Mouse (Mus musculus): ENCODE data around the gene Vsx1.
A peak's percentile ranks its signal among the peaks of the same experiment; 100 is the strongest.

The Vsx1 gene

GRCm38 (mm10) chr2:150689223-150689800, at the start of gene Vsx1:
Gene Vsx1, minus strand, starts transcription at chr2:150689360.
- DNase-seq (ENCODE audit: low spot score in 2 of 2), result no peak

GRCm38 (mm10) chr2:150737881-150738280, 48.7 kb upstream of the Vsx1 start:
- no peak for DNase-seq (ENCODE audit: low spot score in 2 of 2)

- no peak for DNase-seq (ENCODE audit: low spot score in 2 of 2)
Measured at GRCm38 (mm10) chr2:150735756-150736576, 46.8 kb upstream of the Vsx1 start.

- DNase-seq (ENCODE audit: low spot score in 2 of 2), result no peak
Measured at GRCm38 (mm10) chr2:150712167-150712674, 23.1 kb upstream of the Vsx1 start.

- DNase-seq (ENCODE audit: low spot score in 2 of 2), result no peak
Measured at GRCm38 (mm10) chr2:150691481-150692170, 2.5 kb upstream of the Vsx1 start.

- no peak for DNase-seq (ENCODE audit: low spot score in 2 of 2)
Measured at GRCm38 (mm10) chr2:150690216-150690615, 1.1 kb upstream of the Vsx1 start.

GRCm38 (mm10) chr2:150688541-150689186, 496 bp downstream of the Vsx1 start:
- DNase-seq (ENCODE audit: low spot score in 2 of 2), result peak; percentile 39 to 46

GRCm38 (mm10) chr2:150687871-150688540, 1.2 kb downstream of the Vsx1 start:
- DNase-seq (ENCODE audit: low spot score in 2 of 2), result no peak

GRCm38 (mm10) chr2:150685389-150685788, 3.8 kb downstream of the Vsx1 start:
- no peak for DNase-seq (ENCODE audit: low spot score in 2 of 2)

GRCm38 (mm10) chr2:150684451-150684850, 4.7 kb downstream of the Vsx1 start:
- DNase-seq (ENCODE audit: low spot score in 2 of 2), result no peak

GRCm38 (mm10) chr2:150681581-150681980, 7.6 kb downstream of the Vsx1 start:
- DNase-seq (ENCODE audit: low spot score in 2 of 2), result no peak

- DNase-seq (ENCODE audit: low spot score in 2 of 2), result peak in 1 of 2 experiments; percentile 66
Measured at GRCm38 (mm10) chr2:150678392-150678791, 10.8 kb downstream of the Vsx1 start.

GRCm38 (mm10) chr2:150675525-150675924, 13.6 kb downstream of the Vsx1 start:
- no peak for DNase-seq (ENCODE audit: low spot score in 2 of 2)

GRCm38 (mm10) chr2:150674900-150675299, 14.3 kb downstream of the Vsx1 start:
- DNase-seq (ENCODE audit: low spot score in 2 of 2), result peak in 1 of 2 experiments; percentile 62

GRCm38 (mm10) chr2:150673929-150674328, 15.2 kb downstream of the Vsx1 start:
- no peak for DNase-seq (ENCODE audit: low spot score in 2 of 2)

GRCm38 (mm10) chr2:150671609-150672290, 17.4 kb downstream of the Vsx1 start:
- no peak for DNase-seq (ENCODE audit: low spot score in 2 of 2)

GRCm38 (mm10) chr2:150670926-150671325, 18.2 kb downstream of the Vsx1 start:
- DNase-seq (ENCODE audit: low spot score in 2 of 2), result no peak

- DNase-seq (ENCODE audit: low spot score in 2 of 2), result no peak
Measured at GRCm38 (mm10) chr2:150669454-150670045, 19.6 kb downstream of the Vsx1 start.

- DNase-seq (ENCODE audit: low spot score in 2 of 2), result no peak
Measured at GRCm38 (mm10) chr2:150668956-150669355, 20.2 kb downstream of the Vsx1 start.

All from frontal cortex, postnatal 14 days (tissue).